Mouse (Mus musculus) forebrain, embryonic 12.5 days (tissue): ENCODE measurements around the gene Brip1. TPM values are rescaled to one million over a fixed set of nuclear protein-coding genes. Genes with fewer than 3 reads are reported as not detected.

Experiments used
- ATAC-seq: fragments of 200-750 bp; cut with Nextera tagmentation; 2 replicates; pipeline ENCODE4 v1.8.0; 2017; ENCODE audit warnings: moderate TSS enrichment; ENCODE audit not compliant: low FRiP score
- H3K27ac ChIP-seq: fragments of 300-500 bp; sonication (generic); 2 replicates; pipeline ENCODE4 v1.5.1; 2016; ENCODE audit warnings: mild to moderate bottlenecking
- H3K27me3 ChIP-seq: fragments of 300-500 bp; sonication (generic); 2 replicates; pipeline ENCODE4 v1.6.1; 2016; ENCODE audit warnings: mild to moderate bottlenecking
- H3K36me3 ChIP-seq: fragments of 300-500 bp; sonication (generic); replicated peaks from 2 replicates; pipeline ENCODE4 v1.6.1; 2016; ENCODE audit warnings: mild to moderate bottlenecking
- H3K4me1 ChIP-seq: fragments of 300-500 bp; sonication (generic); 2 replicates; pipeline ENCODE4 v1.6.1; 2016
- H3K4me2 ChIP-seq: fragments of 300-500 bp; sonication (generic); 2 replicates; pipeline ENCODE4 v1.6.1; 2016; ENCODE audit warnings: mild to moderate bottlenecking, moderate library complexity
- H3K4me3 ChIP-seq: fragments of 300-500 bp; sonication (generic); replicated peaks from 2 replicates; pipeline ENCODE4 v1.5.1; 2016; ENCODE audit warnings: mild to moderate bottlenecking
- H3K9ac ChIP-seq: fragments of 300-500 bp; sonication (generic); 2 replicates; pipeline ENCODE4 v1.6.1; 2016; ENCODE audit warnings: mild to moderate bottlenecking
- H3K9me3 ChIP-seq: fragments of 300-500 bp; sonication (generic); 2 replicates; pipeline ENCODE4 v1.6.1; 2016
- WGBS: fragments of 180-500 bp; shearing (Covaris S2); methylation state at CpG from one replicate; pipeline ENCODE4 v1.1.7; 2016; 5-methylcytosine and 5-hydroxymethylcytosine counted together
- polyA plus RNA-seq: library from polyadenylated mRNA; unstranded; fragments of >200 nt; fragmentation: Nextera tagmentation; extraction: Ambion mirVana; gene quantifications from 2 replicates; pipeline ENCODE4 v1.2.1, GENCODE M21; 2016

Brip1 gene
- polyA plus RNA-seq, 1 experiment from 2014 or later: 9.3 TPM

DNA sequence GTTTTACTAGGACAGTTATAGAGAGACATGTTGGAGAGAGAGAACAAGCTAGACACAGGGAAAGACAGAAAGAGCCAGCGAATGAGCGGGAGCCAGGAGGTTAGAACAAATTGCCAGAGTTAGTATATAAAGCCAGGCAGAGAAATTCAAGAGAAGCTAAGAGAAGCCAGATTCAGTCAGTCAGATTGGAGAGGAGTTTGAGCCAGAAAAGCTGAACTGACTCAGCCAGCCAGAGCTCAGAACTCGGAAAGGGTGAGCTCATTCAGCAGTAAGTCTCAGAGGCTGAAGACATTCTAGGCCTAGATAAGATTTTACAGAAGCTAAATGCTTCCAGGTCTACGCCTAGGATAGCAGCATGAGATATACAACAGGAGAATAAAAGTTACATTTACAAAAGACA, 190.5 kb downstream of the Brip1 start:
- Histone ChIP-seq H3K4me1 (no peaks in the 10 kb centered on the region), H3K4me3 (no peak overlapping the region), H3K27me3 (0 out of 2 replicates have a peak, but pooled peaks cover 3% of the 10 kb centered on the region), H3K9ac (no peak overlapping the region), H3K4me2 (no peak overlapping the region), H3K27ac (no peak overlapping the region), H3K9me3 (no peaks in the 10 kb centered on the region), H3K36me3 (no peaks in the 10 kb centered on the region)
- ATAC-seq: no peak
- 89% methylated on average over 4 of the region's 4 CpGs for WGBS

DNA sequence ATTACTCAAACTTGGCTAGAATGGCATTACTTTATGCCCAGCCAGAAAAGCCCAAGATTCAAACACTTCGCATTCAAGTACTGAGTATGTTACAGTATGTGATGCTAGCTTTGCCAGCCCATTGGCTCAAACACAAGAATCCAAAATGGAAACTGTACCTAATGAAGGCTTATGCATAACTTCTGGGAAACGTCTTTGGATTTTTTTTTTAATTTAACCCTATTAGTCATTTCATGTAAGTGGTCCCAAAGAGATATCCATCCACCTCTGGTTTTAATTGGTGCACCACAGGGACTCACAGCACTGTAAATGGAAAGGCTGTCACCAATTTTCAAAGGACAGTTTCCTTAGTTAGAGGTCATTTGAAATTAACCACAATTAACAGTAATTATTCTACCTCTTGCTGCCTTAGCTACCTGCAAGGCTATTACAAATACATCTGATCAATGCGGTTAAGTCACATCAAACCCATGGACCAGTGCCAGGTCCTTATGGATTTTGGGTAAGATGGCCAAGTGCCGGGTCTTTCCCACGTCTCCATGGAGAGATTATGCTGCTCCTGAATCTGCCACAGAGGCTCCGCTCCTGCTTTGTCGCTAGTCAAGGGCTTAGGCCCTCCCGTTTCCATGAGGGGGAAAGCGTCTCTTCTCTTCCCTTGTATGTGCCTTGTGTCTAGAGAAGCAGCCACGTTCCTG, 192.6 kb downstream of the Brip1 start:
- Histone ChIP-seq H3K36me3 (no peaks in the 10 kb centered on the region), H3K27me3 (0 out of 2 replicates have a peak, but pooled peaks cover 3% of the 10 kb centered on the region), H3K9me3 (no peaks in the 10 kb centered on the region), H3K27ac (no peak overlapping the region), H3K4me1 (no peaks in the 10 kb centered on the region), H3K4me2 (no peak overlapping the region), H3K4me3 (no peak overlapping the region), H3K9ac (no peak overlapping the region)
- no peak for ATAC-seq
- WGBS: 73% methylated on average over 10 of the region's 10 CpGs

Other genes starting within 250 kb of the Brip1 start
- 53.4 and 55.2 TPM in 2 replicates for gene Ints2, start 56.4 kb upstream of the Brip1 start, polyA plus RNA-seq
- 14.8 and 16.4 TPM in 2 replicates for gene Med13, start 156.4 kb upstream of the Brip1 start, polyA plus RNA-seq